Mouse (Mus musculus) kidney, embryonic 14.5 days (tissue): Measurements from ENCODE around the gene Bcl2l14. TPM values are rescaled to one million over a fixed set of nuclear protein-coding genes. Genes with fewer than 3 reads are reported as not detected.

Experiments
- ATAC-seq: fragments of 200-750 bp; cut with Nextera tagmentation; 2 replicates; pipeline ENCODE4 v1.8.0; 2017; ENCODE audit warnings: moderate number of reproducible peaks, mild to moderate bottlenecking, moderate TSS enrichment, moderate library complexity; ENCODE audit not compliant: low FRiP score, low TSS enrichment
- H3K27ac ChIP-seq: fragments of 300-500 bp; sonication (generic); 2 replicates; pipeline ENCODE4 v1.5.1; 2014; ENCODE audit warnings: low read depth, mild to moderate bottlenecking, low read length, moderate library complexity, mixed read lengths
- H3K27me3 ChIP-seq: fragments of 300-500 bp; sonication (generic); 2 replicates; pipeline ENCODE4 v1.6.1; 2014; ENCODE audit warnings: mild to moderate bottlenecking, low read length; ENCODE audit not compliant: control insufficient read depth, insufficient read depth
- H3K36me3 ChIP-seq: fragments of 300-500 bp; sonication (generic); 2 replicates; pipeline ENCODE4 v1.6.1; 2014; ENCODE audit warnings: low read length, mixed read lengths; ENCODE audit not compliant: control insufficient read depth, insufficient read depth
- H3K4me1 ChIP-seq: fragments of 300-500 bp; sonication (generic); 2 replicates; pipeline ENCODE4 v1.6.1; 2014; ENCODE audit warnings: low read length, mixed read lengths; ENCODE audit not compliant: control insufficient read depth, insufficient read depth
- H3K4me2 ChIP-seq: fragments of 300-500 bp; sonication (generic); replicated peaks from 2 replicates; pipeline ENCODE4 v1.6.1; 2014; ENCODE audit warnings: low read depth, mild to moderate bottlenecking, low read length
- H3K4me3 ChIP-seq: fragments of 300-500 bp; sonication (generic); 2 replicates; pipeline ENCODE4 v1.5.1; 2014; ENCODE audit warnings: mild to moderate bottlenecking, low read length
- H3K9ac ChIP-seq: fragments of 300-500 bp; sonication (generic); 2 replicates; pipeline ENCODE4 v1.6.1; 2014; ENCODE audit warnings: low read depth, mild to moderate bottlenecking, low read length, moderate library complexity
- H3K9me3 ChIP-seq: fragments of 300-500 bp; sonication (generic); 2 replicates; pipeline ENCODE4 v1.6.1; 2016; ENCODE audit warnings: low read length; ENCODE audit not compliant: control insufficient read depth
- WGBS: fragments of 180-500 bp; shearing (Covaris S2); extraction: QIAGEN DNeasy Blood & Tissue Kit; methylation state at CpG from one replicate; pipeline ENCODE4 v1.1.7; 2014; 5-methylcytosine and 5-hydroxymethylcytosine counted together
- polyA plus RNA-seq: library from polyadenylated mRNA; unstranded; fragments of >200 nt; fragmentation: Nextera tagmentation; extraction: Ambion mirVana; gene quantifications from 2 replicates; pipeline ENCODE4 v1.2.1, GENCODE M21; 2014

Bcl2l14 gene
- polyA plus RNA-seq, 1 experiment from 2014 or later: 9.9 TPM

- no peaks in the 10 kb centered on the region for H3K27me3 ChIP-seq
- H3K4me1 ChIP-seq: no peaks in the 10 kb centered on the region
- no peak overlapping the region for H3K9ac ChIP-seq
- peaks cover 41% of the 10 kb centered on the region for H3K36me3 ChIP-seq
- H3K4me2 ChIP-seq: no peak overlapping the region
- no peak for ATAC-seq
- 83% methylated on average over 7 of the region's 7 CpGs for WGBS
- no peak overlapping the region for H3K4me3 ChIP-seq
- H3K27ac ChIP-seq: no peak overlapping the region
- no peaks in the 10 kb centered on the region for H3K9me3 ChIP-seq
These were observed 77.0 kb downstream of the Bcl2l14 start for GRCm38 (mm10) chr6:134473143-134473561.

GRCm38 (mm10) chr6:134479481-134479880 is 83.4 kb downstream of the Bcl2l14 start:
- no peak for ATAC-seq
- Histone ChIP-seq H3K4me3 (no peak overlapping the region), H3K9me3 (no peaks in the 10 kb centered on the region), H3K36me3 (peaks cover 50% of the 10 kb centered on the region), H3K4me2 (no peak overlapping the region), H3K27ac (no peak overlapping the region), H3K27me3 (no peaks in the 10 kb centered on the region), H3K9ac (no peak overlapping the region), H3K4me1 (no peaks in the 10 kb centered on the region)
- 92% methylated on average over 10 of the region's 10 CpGs for WGBS

- ATAC-seq: no peak
- Histone ChIP-seq H3K9ac (no peak overlapping the region), H3K9me3 (no peaks in the 10 kb centered on the region), H3K27me3 (no peaks in the 10 kb centered on the region), H3K36me3 (peaks cover 36% of the 10 kb centered on the region), H3K27ac (no peak overlapping the region), H3K4me3 (no peak overlapping the region), H3K4me2 (no peak overlapping the region), H3K4me1 (no peaks in the 10 kb centered on the region)
- WGBS: 90% methylated on average over 9 of the region's 9 CpGs
These were observed 90.2 kb downstream of the Bcl2l14 start for GRCm38 (mm10) chr6:134486318-134486717.

Other genes starting within 250 kb of the Bcl2l14 start
- gene Lrp6, start 170.6 kb downstream of the Bcl2l14 start, polyA plus RNA-seq: 32.6 and 49.7 TPM in 2 replicates
- 2.8 and 5.8 TPM in 2 replicates for gene Mansc1, start 236.2 kb downstream of the Bcl2l14 start, polyA plus RNA-seq
- gene Borcs5, start 243.2 kb downstream of the Bcl2l14 start, polyA plus RNA-seq: 16.2 and 18.2 TPM in 2 replicates